Mouse (Mus musculus): Measurements from ENCODE around the gene Btbd11. TPM values are rescaled to one million over a fixed set of nuclear protein-coding genes. Genes with fewer than 3 reads are reported as not detected.
"Not testable (repeated sequence)": the region's sequence is repeated elsewhere in the genome, so short reads cannot be mapped to it uniquely, and the experiment has no call there.

Gene Btbd11
- polyA plus RNA-seq, 1 experiment from 2014 or later = 28.7 TPM

- ATAC-seq (ENCODE audit: low FRiP score) (no peak), DNase-seq (ENCODE audit: low spot score) (no peak)
- H3K4me1 ChIP-seq (replicated peaks; ENCODE audit: control insufficient read depth, insufficient read depth, low read length) = no peaks in the 10 kb centered on the region
- H3K9ac ChIP-seq = no peak overlapping the region
- H3K36me3 ChIP-seq (replicated peaks; ENCODE audit: control insufficient read depth, insufficient read depth) = no peaks in the 10 kb centered on the region
- 90% methylated on average over 9 of the region's 9 CpGs for WGBS
- H3K9me3 ChIP-seq (ENCODE audit: control insufficient read depth, low read length) = no peaks in the 10 kb centered on the region
- no peak overlapping the region for H3K4me3 ChIP-seq (replicated peaks; ENCODE audit: low read length)
- H3K27ac ChIP-seq = no peak overlapping the region
- no peaks in the 10 kb centered on the region for H3K27me3 ChIP-seq (ENCODE audit: control insufficient read depth, insufficient read depth, low read length)
- H3K4me2 ChIP-seq (replicated peaks) = no peak overlapping the region
These were observed 295.8 kb downstream of the Btbd11 start for GRCm38 (mm10) chr10:85682446-85682845.

DNA sequence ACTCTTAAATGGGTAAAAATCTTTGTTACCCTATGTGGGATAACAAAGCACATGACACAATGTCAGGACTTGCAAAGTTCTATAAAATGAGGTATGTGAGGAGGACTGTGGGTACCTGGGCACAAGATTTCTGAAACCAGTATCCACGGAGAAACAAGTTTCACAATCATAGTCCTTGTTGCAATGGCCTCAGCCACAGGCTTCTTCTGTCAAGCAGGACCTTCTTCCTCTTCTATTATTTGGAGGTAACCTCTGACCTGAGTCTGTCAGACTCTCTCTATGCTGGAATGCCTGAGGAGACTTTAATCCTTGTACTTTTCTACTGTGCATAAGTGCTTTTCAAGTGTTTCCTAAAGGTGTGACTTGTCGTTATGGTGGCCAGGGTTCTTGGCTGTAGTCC lies 307.8 kb downstream of the Btbd11 start:
- H3K9ac ChIP-seq; DNase-seq (ENCODE audit: low spot score): not testable (repeated sequence)

GRCm38 (mm10) chr10:85699721-85700120 lies 313.1 kb downstream of the Btbd11 start:
- no peak overlapping the region for H3K4me3 ChIP-seq (replicated peaks; ENCODE audit: low read length)
- no peaks in the 10 kb centered on the region for H3K9me3 ChIP-seq (ENCODE audit: control insufficient read depth, low read length)
- no peak for ATAC-seq (ENCODE audit: low FRiP score)

More for the DNA sequence above, 307.8 kb downstream of the Btbd11 start:
- not testable (repeated sequence) for ATAC-seq (ENCODE audit: low FRiP score); H3K36me3 ChIP-seq (replicated peaks; ENCODE audit: control insufficient read depth, insufficient read depth); H3K27me3 ChIP-seq (ENCODE audit: control insufficient read depth, insufficient read depth, low read length); H3K4me3 ChIP-seq (replicated peaks; ENCODE audit: low read length); H3K27ac ChIP-seq; H3K4me2 ChIP-seq (replicated peaks); H3K4me1 ChIP-seq (replicated peaks; ENCODE audit: control insufficient read depth, insufficient read depth, low read length); H3K9me3 ChIP-seq (ENCODE audit: control insufficient read depth, low read length)
- WGBS = 77% methylated on average over 2 of the region's 2 CpGs

DNA sequence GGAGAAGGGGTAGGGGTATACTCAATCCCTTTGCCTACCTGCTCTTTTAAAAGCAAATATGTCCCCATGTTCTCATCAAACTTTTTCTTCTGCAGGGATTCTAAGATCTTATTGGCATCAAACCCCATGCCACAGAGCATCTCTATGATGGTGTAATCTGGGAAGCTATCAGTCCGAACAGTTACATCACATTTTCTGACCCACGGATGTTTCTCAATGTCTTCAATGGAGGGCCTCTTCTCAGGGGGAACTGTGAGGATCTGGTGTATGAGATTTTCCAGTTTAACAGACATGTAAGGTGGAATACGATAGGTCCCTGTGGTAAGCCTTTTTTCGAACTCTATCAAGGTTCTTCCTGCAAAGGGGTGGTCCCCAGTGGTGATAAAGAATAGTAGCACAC lies 323.2 kb downstream of the Btbd11 start:
- 94% methylated on average over 4 of the region's 4 CpGs for WGBS
- not testable (repeated sequence) for H3K27ac ChIP-seq; H3K36me3 ChIP-seq (replicated peaks; ENCODE audit: control insufficient read depth, insufficient read depth); H3K27me3 ChIP-seq (ENCODE audit: control insufficient read depth, insufficient read depth, low read length); DNase-seq (ENCODE audit: low spot score); ATAC-seq (ENCODE audit: low FRiP score); H3K4me3 ChIP-seq (replicated peaks; ENCODE audit: low read length); H3K9ac ChIP-seq; H3K9me3 ChIP-seq (ENCODE audit: control insufficient read depth, low read length); H3K4me2 ChIP-seq (replicated peaks); H3K4me1 ChIP-seq (replicated peaks; ENCODE audit: control insufficient read depth, insufficient read depth, low read length)

More at GRCm38 (mm10) chr10:85699721-85700120, 313.1 kb downstream of the Btbd11 start:
- no peaks in the 10 kb centered on the region for H3K36me3 ChIP-seq (replicated peaks; ENCODE audit: control insufficient read depth, insufficient read depth)
- no peaks in the 10 kb centered on the region for H3K27me3 ChIP-seq (ENCODE audit: control insufficient read depth, insufficient read depth, low read length)
- DNase-seq (ENCODE audit: low spot score) = no peak
- H3K4me2 ChIP-seq (replicated peaks) = no peak overlapping the region
- H3K9ac ChIP-seq = no peak overlapping the region
- no peak overlapping the region for H3K27ac ChIP-seq
- no peaks in the 10 kb centered on the region for H3K4me1 ChIP-seq (replicated peaks; ENCODE audit: control insufficient read depth, insufficient read depth, low read length)

Other genes with a start within 250 kb of the Btbd11 start
- 32.9 and 40.1 TPM in 2 replicates for gene Cry1, start 201.8 kb upstream of the Btbd11 start, polyA plus RNA-seq (2014; fragmentation: Nextera tagmentation; extraction: Ambion mirVana)